9 mouse cellular contexts compared by ENCODE assay signal in genomic region chr10:94931961-94932832, GRCm38 (mm10). TPM values are rescaled to one million over a fixed set of nuclear protein-coding genes. Genes with fewer than 3 reads are reported as not detected.
A peak's percentile ranks its signal among the peaks of the same experiment; 100 is the strongest.
DNase-seq lines count a peak whose midpoint lies in the region; ATAC-seq lines count a peak whose summit lies in the region.
"Had no signal": no experiment of that assay in that cellular context is flagged by ENCODE, and none has a peak within 500 bp of the region (broad histone marks: within the 10 kb centered on the region; RNA-seq: fewer than 3 reads in every experiment).

No protein-coding gene starts in this region.

- DNase-seq in urinary bladder, postnatal 14 days (ENCODE audit: low spot score) = peak; percentile 32
- DNase-seq in urinary bladder, adult 18-20 months (ENCODE audit: low spot score in 2 of 2) = no peak
- DNase-seq in heart, postnatal 10 days = peak; percentile 76 to 78
- DNase-seq in adrenal gland, adult 8-10 months = no peak
- DNase-seq in hindbrain, embryonic 11.5 days (ENCODE audit: low spot score) = no peak

- ATAC-seq in liver, embryonic 12.5 days = peak; percentile 99
- ATAC-seq in stomach, embryonic 16.5 days (ENCODE audit: insufficient read depth, low FRiP score) = peak; percentile 88; the same call in 1 of the 2 replicates
- ATAC-seq in forebrain, embryonic 15.5 days (replicated peaks) = no peak
- ATAC-seq in hindbrain, embryonic 11.5 days (ENCODE audit: low FRiP score) = no peak

- peak overlapping the region; percentile 49 for H3K9ac ChIP-seq in liver, embryonic 12.5 days
- H3K9ac ChIP-seq in stomach, embryonic 16.5 days (ENCODE audit: low read length) = no peak overlapping the region
- no peak overlapping the region for H3K9ac ChIP-seq in forebrain, embryonic 15.5 days (replicated peaks)
- H3K9ac ChIP-seq in hindbrain, embryonic 11.5 days (ENCODE audit: low read depth, low read length) = no peak overlapping the region
- H3K9ac ChIP-seq: limb, embryonic 13.5 days had no signal

- H3K36me3 ChIP-seq in liver, embryonic 12.5 days = no peaks in the 10 kb centered on the region; the same call in 1 of the 2 replicates
- no peaks in the 10 kb centered on the region for H3K36me3 ChIP-seq in stomach, embryonic 16.5 days (ENCODE audit: control insufficient read depth, insufficient read depth, low read length)
- H3K36me3 ChIP-seq in forebrain, embryonic 15.5 days = no peaks in the 10 kb centered on the region
- H3K36me3 ChIP-seq in hindbrain, embryonic 11.5 days (ENCODE audit: control insufficient read depth, insufficient read depth, low read length) = no peaks in the 10 kb centered on the region
- H3K36me3 ChIP-seq: limb, embryonic 13.5 days had no signal

- peaks cover 82% of the 10 kb centered on the region for H3K4me1 ChIP-seq in liver, embryonic 12.5 days
- no peaks in the 10 kb centered on the region; the same call in 1 of the 2 replicates for H3K4me1 ChIP-seq in stomach, embryonic 16.5 days (ENCODE audit: control insufficient read depth, insufficient read depth, low read length)
- H3K4me1 ChIP-seq in forebrain, embryonic 15.5 days = peaks cover 18% of the 10 kb centered on the region
- no peaks in the 10 kb centered on the region for H3K4me1 ChIP-seq in hindbrain, embryonic 11.5 days (replicated peaks; ENCODE audit: control insufficient read depth, insufficient read depth, low read length)
- H3K4me1 ChIP-seq: limb, embryonic 13.5 days had no signal

- H3K27me3 ChIP-seq in liver, embryonic 12.5 days (replicated peaks) = no peaks in the 10 kb centered on the region
- no peaks in the 10 kb centered on the region for H3K27me3 ChIP-seq in stomach, embryonic 16.5 days (ENCODE audit: control insufficient read depth, insufficient read depth, low read length)
- H3K27me3 ChIP-seq in forebrain, embryonic 15.5 days = no peaks in the 10 kb centered on the region
- H3K27me3 ChIP-seq in hindbrain, embryonic 11.5 days (ENCODE audit: control insufficient read depth, insufficient read depth, low read length) = no peaks in the 10 kb centered on the region

- no peaks in the 10 kb centered on the region for H3K9me3 ChIP-seq in liver, embryonic 12.5 days (replicated peaks)
- H3K9me3 ChIP-seq in stomach, embryonic 16.5 days (replicated peaks; ENCODE audit: control insufficient read depth, low read length) = no peaks in the 10 kb centered on the region
- no peaks in the 10 kb centered on the region for H3K9me3 ChIP-seq in forebrain, embryonic 15.5 days
- no peaks in the 10 kb centered on the region for H3K9me3 ChIP-seq in hindbrain, embryonic 11.5 days (ENCODE audit: control insufficient read depth, low read length)
- H3K9me3 ChIP-seq: limb, embryonic 13.5 days had no signal

- peak overlapping the region; percentile 55 for H3K4me2 ChIP-seq in liver, embryonic 12.5 days
- no peak overlapping the region for H3K4me2 ChIP-seq in stomach, embryonic 16.5 days (ENCODE audit: low read depth, low read length)
- no peak overlapping the region for H3K4me2 ChIP-seq in forebrain, embryonic 15.5 days (replicated peaks)
- H3K4me2 ChIP-seq in hindbrain, embryonic 11.5 days (replicated peaks; ENCODE audit: low read depth, low read length) = no peak overlapping the region
- H3K4me2 ChIP-seq: limb, embryonic 13.5 days had no signal

- intact Hi-C loops in heart, postnatal 10 days (cut with DNase I) = no loop called here

- peak overlapping the region; percentile 35 for H3K4me3 ChIP-seq in liver, embryonic 12.5 days
- H3K4me3 ChIP-seq in stomach, embryonic 16.5 days (replicated peaks; ENCODE audit: low read length) = no peak overlapping the region
- H3K4me3 ChIP-seq in forebrain, embryonic 15.5 days = no peak overlapping the region
- no peak overlapping the region for H3K4me3 ChIP-seq in hindbrain, embryonic 11.5 days (ENCODE audit: low read depth, low read length)
- H3K4me3 ChIP-seq: limb, embryonic 13.5 days had no signal

- H3K27ac ChIP-seq in liver, embryonic 12.5 days = peak overlapping the region; percentile 97
- H3K27ac ChIP-seq in stomach, embryonic 16.5 days (ENCODE audit: low read length) = peak overlapping the region; percentile 10; the same call in 1 of the 2 replicates
- no peak overlapping the region for H3K27ac ChIP-seq in forebrain, embryonic 15.5 days (replicated peaks)
- no peak overlapping the region for H3K27ac ChIP-seq in hindbrain, embryonic 11.5 days (ENCODE audit: low read depth, low read length)
- H3K27ac ChIP-seq: limb, embryonic 13.5 days had no signal

- 16% methylated on average over 9 of the region's 9 CpGs for WGBS in liver, embryonic 12.5 days (ENCODE audit: insufficient replicate concordance)
- WGBS in stomach, embryonic 16.5 days = 32% methylated on average over 9 of the region's 9 CpGs
- 72% methylated on average over 9 of the region's 9 CpGs for WGBS in forebrain, embryonic 15.5 days
- WGBS in hindbrain, embryonic 11.5 days = 69% methylated on average over 9 of the region's 9 CpGs

RNA-seq across cellular contexts. Expression of gene Plxnc1, which starts 12.4 kb away (rescaled TPM):
- total RNA-seq in heart, postnatal 10 days (2021) = 1 to 10 TPM; 5.2 to 5.6 TPM
- 3.9 and 4.4 TPM in 2 replicates for polyA plus RNA-seq in liver, embryonic 12.5 days (2016; fragmentation: Nextera tagmentation; extraction: Ambion mirVana)
- polyA plus RNA-seq in stomach, embryonic 16.5 days (2015; fragmentation: Nextera tagmentation; extraction: Ambion mirVana) = 1.2 and 1.9 TPM in 2 replicates
- polyA plus RNA-seq in forebrain, embryonic 15.5 days (2015; fragmentation: Nextera tagmentation; extraction: Ambion mirVana) = 11.2 and 11.9 TPM in 2 replicates
- 10 to 100 TPM in 2 of 4 experiments, 1 to 10 TPM in 2; 1.5 to 30.4 (median 13.9) TPM for total RNA-seq in adrenal gland, adult 8-10 months (2022)
- 3.3 and 4.5 TPM in 2 replicates for polyA plus RNA-seq in hindbrain, embryonic 11.5 days (2014; fragmentation: Nextera tagmentation; extraction: Ambion mirVana)

Comparison
In these comparisons a context has a peak if more than half of its experiments do, and no peak if none do; other contexts are left out.
1. DNase-seq: peak in urinary bladder, postnatal 14 days (single experiment) and heart, postnatal 10 days (2 of 2); none in urinary bladder, adult 18-20 months (0 of 2), adrenal gland, adult 8-10 months (single experiment) and hindbrain, embryonic 11.5 days (single experiment).
2. ATAC-seq: peak in liver, embryonic 12.5 days (single experiment) and stomach, embryonic 16.5 days (single experiment); none in forebrain, embryonic 15.5 days (single experiment) and hindbrain, embryonic 11.5 days (single experiment).
3. H3K27ac ChIP-seq: peak in liver, embryonic 12.5 days (single experiment) and stomach, embryonic 16.5 days (single experiment); none in forebrain, embryonic 15.5 days (single experiment) and hindbrain, embryonic 11.5 days (single experiment).